9 mouse cellular contexts compared by ENCODE assay signal in the genomic region with DNA sequence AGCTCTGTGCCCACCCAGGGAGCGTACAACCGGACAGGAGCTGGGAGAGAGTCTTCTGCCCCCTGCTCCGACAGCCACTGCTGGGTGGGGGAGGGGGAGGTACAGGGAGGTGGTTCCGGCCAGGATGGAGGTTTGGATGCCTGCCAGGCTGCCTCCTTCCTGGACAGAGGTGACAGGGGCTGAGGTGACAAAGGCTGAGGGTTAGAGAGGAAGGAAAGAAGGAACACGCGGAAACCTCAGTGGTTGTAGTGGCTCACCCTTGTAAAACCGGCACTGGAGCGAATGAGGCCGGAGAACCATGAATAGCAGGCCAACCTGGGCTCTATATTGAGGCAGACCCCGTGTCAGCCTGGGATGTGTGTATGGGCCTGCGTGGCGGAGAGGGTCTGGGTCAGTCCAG. TPM values are rescaled to one million over a fixed set of nuclear protein-coding genes. Genes with fewer than 3 reads are reported as not detected.
DNase-seq lines count a peak whose midpoint lies in the region; ATAC-seq and TF ChIP-seq lines count a peak whose summit lies in the region.
"Had no signal": no experiment of that assay in that cellular context is flagged by ENCODE, and none has a peak within 500 bp of the region (broad histone marks: within the 10 kb centered on the region; RNA-seq: fewer than 3 reads in every experiment).

No protein-coding gene starts in this region.

- no peak overlapping the region for H3K27ac ChIP-seq in thymus, adult 2 months (ENCODE audit: control insufficient read depth, insufficient read depth, low read length)
- peak overlapping the region; percentile 34; the same call in 1 of the 2 replicates for H3K27ac ChIP-seq in heart, embryonic 13.5 days (replicated peaks)

- peaks cover 16% of the 10 kb centered on the region for H3K4me1 ChIP-seq in thymus, adult 2 months (replicated peaks; ENCODE audit: control insufficient read depth, insufficient read depth, low read length)
- peaks cover 67% of the 10 kb centered on the region for H3K4me1 ChIP-seq in heart, embryonic 13.5 days

- TF ChIP-seq POLR2A in thymus, adult 2 months (IDR thresholded peaks at IDR 0.05; ENCODE audit: control insufficient read depth, extremely low read depth, insufficient read depth, low read length, poor library complexity) = no peak

- no peak for TF ChIP-seq CTCF in thymus, adult 2 months (IDR thresholded peaks at IDR 0.05; ENCODE audit: borderline replicate concordance, control insufficient read depth, extremely low read depth, insufficient read depth, low read length, poor library complexity)

- H3K9ac ChIP-seq in heart, embryonic 13.5 days = peak overlapping the region; percentile 48

- H3K4me3 ChIP-seq in thymus, adult 2 months (ENCODE audit: control insufficient read depth, insufficient read depth, low read length) = no peak overlapping the region
- H3K4me3 ChIP-seq in heart, embryonic 13.5 days = no peak overlapping the region
- H3K4me3 ChIP-seq: myocyte had no signal

- no peak for ATAC-seq in heart, embryonic 13.5 days (ENCODE audit: extremely low read depth, insufficient number of reproducible peaks, low FRiP score, low TSS enrichment)

- 7% methylated on average over 12 of the region's 12 CpGs for WGBS in thymus, adult 2 months
- WGBS in heart, embryonic 13.5 days = 39% methylated on average over 12 of the region's 12 CpGs

- H3K27me3 ChIP-seq in thymus, adult 2 months (ENCODE audit: control insufficient read depth, insufficient read depth, low read length) = no peaks in the 10 kb centered on the region; the same call in 1 of the 2 replicates
- peaks cover 3% of the 10 kb centered on the region; the same call in 1 of the 2 replicates for H3K27me3 ChIP-seq in heart, embryonic 13.5 days (replicated peaks)

- H3K36me3 ChIP-seq in thymus, adult 2 months (ENCODE audit: control insufficient read depth, insufficient read depth, low read length) = no peaks in the 10 kb centered on the region
- H3K36me3 ChIP-seq in heart, embryonic 13.5 days = no peaks in the 10 kb centered on the region

- H3K4me2 ChIP-seq in heart, embryonic 13.5 days = peak overlapping the region; percentile 24; the same call in 1 of the 2 replicates

- no peaks in the 10 kb centered on the region for H3K9me3 ChIP-seq in heart, embryonic 13.5 days

- peak; percentile 25 for DNase-seq in thymus, adult 2 months
- DNase-seq in thymus, postnatal 0 days (ENCODE audit: low spot score) = no peak
- DNase-seq in kidney, postnatal 4 days = peak; percentile 81 to 86
- DNase-seq in layer of hippocampus, postnatal 10 days (ENCODE audit: low spot score in 2 of 2) = no peak
- DNase-seq in layer of hippocampus, adult 9-10 months (ENCODE audit: low spot score) = no peak
- no peak for DNase-seq in urinary bladder, postnatal 25 days (ENCODE audit: low spot score)
- no peak for DNase-seq in ovary, adult 18-20 months (ENCODE audit: low spot score)

RNA-seq across cellular contexts. Expression of gene Cdc42ep4, which starts 50.8 kb away (rescaled TPM):
- polyA plus RNA-seq in thymus, adult 2 months (2012; rRNA removed) = 28.7 and 32.8 TPM in 2 replicates
- polyA plus RNA-seq in thymus, postnatal 0 days (2015; fragmentation: Nextera tagmentation; extraction: Ambion mirVana) = 37.0 and 38.7 TPM in 2 replicates
- 24.0 and 26.1 TPM in 2 replicates for polyA plus RNA-seq in heart, embryonic 13.5 days (2015; fragmentation: Nextera tagmentation; extraction: Ambion mirVana)
- 10 to 100 TPM; 43.2 to 47.6 TPM for total RNA-seq in layer of hippocampus, postnatal 10 days (2021)

Comparison
In these comparisons a context has a peak if more than half of its experiments do, and no peak if none do; other contexts are left out.
1. DNase-seq: peak in thymus, adult 2 months (single experiment) and kidney, postnatal 4 days (2 of 2); none in thymus, postnatal 0 days (single experiment), layer of hippocampus, postnatal 10 days (0 of 2), layer of hippocampus, adult 9-10 months (single experiment), urinary bladder, postnatal 25 days (single experiment) and ovary, adult 18-20 months (single experiment).